Mouse (Mus musculus) embryonic facial prominence, embryonic 15.5 days (tissue): Measurements from ENCODE around the gene Slc29a4. TPM values are rescaled to one million over a fixed set of nuclear protein-coding genes. Genes with fewer than 3 reads are reported as not detected.
A peak's percentile ranks its signal among the peaks of the same experiment; 100 is the strongest.

ENCODE experiments used
- ATAC-seq: fragments of 200-750 bp; cut with Nextera tagmentation; 2 replicates; pipeline ENCODE4 v1.8.0; 2017; ENCODE audit warnings: low read depth, moderate TSS enrichment; ENCODE audit not compliant: insufficient number of reproducible peaks, low FRiP score, low TSS enrichment
- H3K27ac ChIP-seq: fragments of 300-500 bp; sonication (generic); replicated peaks from 2 replicates; pipeline ENCODE4 v1.5.1; 2015; ENCODE audit warnings: mild to moderate bottlenecking, inconsistent platforms
- H3K27me3 ChIP-seq: fragments of 300-500 bp; sonication (generic); 2 replicates; pipeline ENCODE4 v1.6.1; 2015; ENCODE audit warnings: inconsistent platforms
- H3K36me3 ChIP-seq: fragments of 300-500 bp; sonication (generic); 2 replicates; pipeline ENCODE4 v1.6.1; 2015; ENCODE audit warnings: mild to moderate bottlenecking, inconsistent platforms
- H3K4me1 ChIP-seq: fragments of 300-500 bp; sonication (generic); 2 replicates; pipeline ENCODE4 v1.6.1; 2015; ENCODE audit warnings: inconsistent platforms
- H3K4me2 ChIP-seq: fragments of 300-500 bp; sonication (generic); replicated peaks from 2 replicates; pipeline ENCODE4 v1.6.1; 2015; ENCODE audit warnings: mild to moderate bottlenecking, inconsistent platforms
- H3K4me3 ChIP-seq: fragments of 300-500 bp; sonication (generic); replicated peaks from 2 replicates; pipeline ENCODE4 v1.5.1; 2015; ENCODE audit warnings: mild to moderate bottlenecking, inconsistent platforms
- H3K9ac ChIP-seq: fragments of 300-500 bp; sonication (generic); 2 replicates; pipeline ENCODE4 v1.6.1; 2015; ENCODE audit warnings: inconsistent platforms
- H3K9me3 ChIP-seq: fragments of 300-500 bp; sonication (generic); replicated peaks from 2 replicates; pipeline ENCODE4 v1.6.1; 2016; ENCODE audit warnings: inconsistent platforms
- WGBS: fragments of 180-500 bp; shearing (Covaris S2); methylation state at CpG from one replicate; pipeline ENCODE4 v1.1.7; 2015; 5-methylcytosine and 5-hydroxymethylcytosine counted together
- polyA plus RNA-seq: library from polyadenylated mRNA; unstranded; fragments of >200 nt; fragmentation: Nextera tagmentation; extraction: Ambion mirVana; gene quantifications from 2 replicates; pipeline ENCODE4 v1.2.1, GENCODE M21; 2015

Slc29a4 gene
- polyA plus RNA-seq, 1 experiment from 2014 or later: 7.1 TPM

DNA sequence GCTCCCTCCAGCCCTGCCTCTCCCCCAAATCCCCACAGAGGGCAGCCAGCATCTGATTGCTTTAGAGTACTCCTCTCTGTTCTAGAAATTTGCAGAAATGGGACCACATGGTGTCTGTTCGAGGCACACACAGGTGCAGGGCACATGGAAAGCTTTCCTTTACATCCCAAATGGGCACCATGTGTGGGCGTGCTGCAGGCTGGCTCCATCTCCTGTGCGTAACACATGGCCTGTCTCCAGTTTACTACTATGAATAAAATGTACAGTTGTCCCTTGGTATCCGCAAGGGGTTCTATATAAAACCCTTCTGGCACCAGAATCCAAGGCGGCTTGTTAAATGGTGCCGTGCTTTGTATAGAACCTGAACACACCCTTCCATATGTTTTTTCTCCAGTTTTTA is 4.6 kb downstream of the Slc29a4 start:
- Histone ChIP-seq H3K4me2 (no peak overlapping the region), H3K27ac (no peak overlapping the region), H3K4me3 (no peak overlapping the region), H3K27me3 (peaks cover 12% of the 10 kb centered on the region; the same call in 1 of the 2 replicates), H3K9ac (no peak overlapping the region), H3K4me1 (peaks cover 9% of the 10 kb centered on the region; the same call in 1 of the 2 replicates), H3K36me3 (no peaks in the 10 kb centered on the region), H3K9me3 (no peaks in the 10 kb centered on the region)
- WGBS: 45% methylated on average over 6 of the region's 6 CpGs
- ATAC-seq: peak; percentile 26; the same call in 1 of the 2 replicates

- Histone ChIP-seq H3K9ac (no peak overlapping the region), H3K36me3 (no peaks in the 10 kb centered on the region), H3K27ac (no peak overlapping the region), H3K4me3 (no peak overlapping the region), H3K4me1 (peaks cover 18% of the 10 kb centered on the region), H3K4me2 (no peak overlapping the region), H3K9me3 (no peaks in the 10 kb centered on the region), H3K27me3 (peaks cover 13% of the 10 kb centered on the region)
- WGBS: 57% methylated on average over 2 of the region's 2 CpGs
- no peak for ATAC-seq
Measured at GRCm38 (mm10) chr5:142697742-142698141, 5.4 kb downstream of the Slc29a4 start.

DNA sequence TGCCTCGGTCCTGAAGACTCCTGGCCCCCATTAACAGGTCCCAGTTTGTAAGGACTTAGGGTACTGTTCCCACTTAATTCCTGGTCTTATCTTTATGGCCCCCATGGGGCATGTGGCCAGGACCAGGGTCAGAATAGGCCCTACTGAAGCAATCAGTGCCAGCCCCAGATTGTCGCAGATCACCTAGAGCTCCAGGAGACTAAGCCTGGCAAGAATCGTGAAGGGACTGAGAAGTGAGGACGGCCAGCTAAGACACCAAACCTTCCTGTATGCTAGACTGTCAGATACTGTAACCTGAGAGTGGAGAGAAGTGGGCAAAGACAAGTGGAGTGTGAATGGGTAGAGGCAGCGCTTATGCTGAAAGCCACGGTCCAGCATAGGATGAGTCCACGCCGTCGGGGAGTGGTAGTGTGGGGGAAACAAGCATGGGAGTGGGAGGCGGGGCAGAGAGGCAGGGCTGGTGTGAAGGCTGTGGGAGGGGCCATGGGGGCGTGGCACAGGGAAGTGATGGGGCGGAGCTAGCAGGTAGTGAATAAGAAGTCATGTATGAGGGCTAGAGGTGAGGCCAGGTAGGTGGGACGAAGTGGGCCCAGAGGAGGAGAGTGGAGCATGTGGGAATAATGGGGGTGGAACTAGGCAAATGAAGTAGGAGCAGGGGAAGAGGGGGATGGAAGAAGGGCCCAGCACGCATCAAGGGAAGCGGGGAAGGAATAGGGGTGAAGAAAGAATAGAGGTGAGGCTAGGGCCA is 8.7 kb downstream of the Slc29a4 start:
- Histone ChIP-seq H3K4me2 (peak overlapping the region; percentile 99), H3K4me1 (peaks cover 22% of the 10 kb centered on the region), H3K9ac (no peak overlapping the region), H3K36me3 (no peaks in the 10 kb centered on the region), H3K27ac (no peak overlapping the region), H3K4me3 (peak overlapping the region; percentile 58), H3K9me3 (no peaks in the 10 kb centered on the region), H3K27me3 (peaks cover 15% of the 10 kb centered on the region)
- peak; percentile 35; the same call in 1 of the 2 replicates for ATAC-seq
- WGBS: 10% methylated on average over 15 of the region's 15 CpGs

DNA sequence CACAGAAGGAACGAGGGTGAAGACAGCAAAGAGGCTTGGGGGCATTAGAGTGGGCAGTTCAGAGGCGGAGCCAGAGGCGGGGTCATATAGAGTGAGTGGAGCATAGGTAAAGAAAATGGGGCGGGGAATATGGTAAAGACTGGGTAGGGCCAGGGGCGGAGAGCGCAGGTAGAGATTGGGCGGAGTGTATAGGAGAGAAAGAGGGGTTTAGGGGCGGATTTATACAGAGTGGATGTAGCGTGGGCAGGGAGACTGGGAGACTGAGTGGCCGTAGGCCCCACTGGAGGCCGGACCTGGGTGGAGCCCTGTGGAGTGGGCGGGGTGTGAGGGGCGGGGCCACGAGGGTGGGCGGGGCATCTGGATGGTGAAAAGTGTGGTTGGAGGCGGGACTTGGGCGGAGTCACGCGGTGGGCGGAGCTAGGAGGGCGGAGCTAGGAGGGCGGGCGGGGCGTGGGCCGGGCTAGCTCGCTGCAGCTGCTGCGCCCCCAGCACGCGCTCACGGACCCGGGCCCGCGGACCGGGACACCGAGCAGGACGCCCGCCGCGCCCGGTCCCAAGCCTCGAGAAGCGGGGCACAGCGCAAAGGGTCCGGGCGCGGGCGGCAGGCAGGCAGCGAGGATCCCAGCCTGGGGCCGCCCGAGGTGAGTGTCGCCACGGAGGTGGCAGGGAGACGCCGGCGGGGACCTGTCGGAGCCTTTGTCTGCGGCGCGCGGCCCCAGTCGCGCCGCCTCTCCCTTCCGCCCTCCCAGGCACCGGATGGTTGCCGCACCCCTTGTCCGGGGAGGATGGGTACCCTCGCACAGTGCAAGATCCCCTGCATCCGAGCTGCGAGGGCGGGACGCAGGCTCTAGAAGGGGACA is 9.6 kb downstream of the Slc29a4 start:
- H3K4me1 ChIP-seq: peaks cover 22% of the 10 kb centered on the region
- H3K27ac ChIP-seq: no peak overlapping the region
- no peaks in the 10 kb centered on the region for H3K36me3 ChIP-seq
- under 1% methylated on average over 52 of the region's 72 CpGs for WGBS
- H3K9me3 ChIP-seq: no peaks in the 10 kb centered on the region
- peak overlapping the region; percentile 99 for H3K4me2 ChIP-seq
- peaks cover 15% of the 10 kb centered on the region for H3K27me3 ChIP-seq
- H3K4me3 ChIP-seq: peak overlapping the region; percentile 58
- H3K9ac ChIP-seq: peak overlapping the region; percentile 33; the same call in 1 of the 2 replicates
- peak; percentile 85 for ATAC-seq

DNA sequence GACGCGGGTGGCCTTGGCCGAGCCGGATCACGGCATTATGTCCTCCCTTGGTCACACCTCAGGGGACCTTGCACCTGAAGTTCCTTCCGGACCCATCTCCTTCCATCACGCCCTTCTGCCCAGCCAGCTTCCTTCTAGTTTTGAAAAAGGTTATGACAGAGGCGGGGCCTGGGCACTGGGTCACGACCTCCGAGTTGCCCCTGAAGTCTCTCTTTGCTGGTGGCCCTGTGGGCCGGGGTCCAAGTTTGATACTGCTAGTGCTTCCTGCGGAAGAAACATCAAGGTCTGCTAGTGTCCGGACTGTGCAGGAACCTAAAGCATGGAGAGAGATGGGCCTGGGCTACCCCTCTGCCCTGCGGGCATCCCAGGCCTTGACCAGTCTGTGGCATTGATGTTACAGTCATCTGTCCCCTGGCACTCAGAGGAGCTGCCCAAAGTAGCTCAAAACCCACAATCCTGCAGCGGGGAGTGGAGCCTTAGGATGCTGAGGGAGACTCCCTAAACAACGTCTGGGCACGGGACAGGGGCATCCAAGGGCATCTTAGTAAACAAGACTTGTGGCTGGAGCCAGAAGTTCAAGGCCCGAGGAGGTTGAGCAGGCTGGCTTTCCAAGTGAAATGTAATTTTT is 10.3 kb downstream of the Slc29a4 start:
- peak overlapping the region; percentile 99 for H3K4me2 ChIP-seq
- peaks cover 22% of the 10 kb centered on the region for H3K4me1 ChIP-seq
- 17% methylated on average over 18 of the region's 18 CpGs for WGBS

GRCm38 (mm10) chr5:142703569-142703968 is 11.3 kb downstream of the Slc29a4 start:
- 83% methylated on average over 10 of the region's 10 CpGs for WGBS
- peaks cover 22% of the 10 kb centered on the region for H3K4me1 ChIP-seq
- H3K9me3 ChIP-seq: no peaks in the 10 kb centered on the region
- no peak overlapping the region for H3K9ac ChIP-seq
- H3K27me3 ChIP-seq: peaks cover 15% of the 10 kb centered on the region
- H3K4me3 ChIP-seq: no peak overlapping the region
- H3K4me2 ChIP-seq: no peak overlapping the region
- no peaks in the 10 kb centered on the region for H3K36me3 ChIP-seq
- no peak for ATAC-seq
- H3K27ac ChIP-seq: no peak overlapping the region

More for the DNA sequence above, 10.3 kb downstream of the Slc29a4 start:
- Histone ChIP-seq H3K4me3 (peak overlapping the region; percentile 58), H3K9ac (peak overlapping the region; percentile 33; the same call in 1 of the 2 replicates), H3K9me3 (no peaks in the 10 kb centered on the region), H3K36me3 (no peaks in the 10 kb centered on the region), H3K27ac (no peak overlapping the region), H3K27me3 (peaks cover 15% of the 10 kb centered on the region)
- no peak for ATAC-seq

DNA sequence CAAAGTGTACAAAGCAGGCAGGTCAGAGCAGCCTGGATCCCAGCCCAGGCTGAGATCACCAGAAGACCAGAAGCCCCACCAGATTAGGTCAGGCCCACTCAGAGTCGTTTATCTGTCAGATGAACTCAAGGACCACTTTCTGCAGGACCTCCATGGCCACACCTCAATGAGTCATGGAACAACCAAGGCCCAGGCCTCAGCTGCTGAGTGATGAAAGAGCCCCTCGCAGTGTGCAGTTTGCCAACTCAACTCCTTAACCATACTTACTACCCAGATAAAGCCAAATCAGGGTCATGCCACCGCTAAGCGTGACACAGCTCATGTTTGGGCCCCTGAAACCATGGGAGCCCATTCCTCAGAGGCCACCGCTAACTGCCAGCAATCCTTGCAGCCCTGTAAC is 15.4 kb downstream of the Slc29a4 start:
- Histone ChIP-seq H3K9ac (no peak overlapping the region), H3K4me1 (peaks cover 4% of the 10 kb centered on the region; the same call in 1 of the 2 replicates), H3K4me2 (no peak overlapping the region), H3K4me3 (no peak overlapping the region), H3K27ac (no peak overlapping the region), H3K9me3 (no peaks in the 10 kb centered on the region), H3K36me3 (0 out of 2 replicates have a peak, but pooled peaks cover 3% of the 10 kb centered on the region), H3K27me3 (peaks cover 2% of the 10 kb centered on the region; the same call in 1 of the 2 replicates)
- WGBS: 89% methylated on average over 5 of the region's 5 CpGs
- no peak for ATAC-seq

- Histone ChIP-seq H3K27ac (no peak overlapping the region), H3K4me2 (no peak overlapping the region), H3K4me1 (no peaks in the 10 kb centered on the region), H3K36me3 (0 out of 2 replicates have a peak, but pooled peaks cover 3% of the 10 kb centered on the region), H3K27me3 (no peaks in the 10 kb centered on the region), H3K4me3 (no peak overlapping the region), H3K9me3 (no peaks in the 10 kb centered on the region), H3K9ac (no peak overlapping the region)
- no peak for ATAC-seq
- WGBS: 79% methylated on average over 7 of the region's 7 CpGs
Measured at GRCm38 (mm10) chr5:142709436-142709835, 17.1 kb downstream of the Slc29a4 start.

GRCm38 (mm10) chr5:142712373-142712772 is 20.1 kb downstream of the Slc29a4 start:
- H3K9ac ChIP-seq: no peak overlapping the region
- no peak for ATAC-seq
- H3K27me3 ChIP-seq: no peaks in the 10 kb centered on the region
- WGBS: 83% methylated on average over 5 of the region's 5 CpGs
- no peak overlapping the region for H3K4me2 ChIP-seq
- 0 out of 2 replicates have a peak, but pooled peaks cover 3% of the 10 kb centered on the region for H3K36me3 ChIP-seq
- H3K9me3 ChIP-seq: no peaks in the 10 kb centered on the region
- no peaks in the 10 kb centered on the region for H3K4me1 ChIP-seq
- no peak overlapping the region for H3K27ac ChIP-seq
- no peak overlapping the region for H3K4me3 ChIP-seq

DNA sequence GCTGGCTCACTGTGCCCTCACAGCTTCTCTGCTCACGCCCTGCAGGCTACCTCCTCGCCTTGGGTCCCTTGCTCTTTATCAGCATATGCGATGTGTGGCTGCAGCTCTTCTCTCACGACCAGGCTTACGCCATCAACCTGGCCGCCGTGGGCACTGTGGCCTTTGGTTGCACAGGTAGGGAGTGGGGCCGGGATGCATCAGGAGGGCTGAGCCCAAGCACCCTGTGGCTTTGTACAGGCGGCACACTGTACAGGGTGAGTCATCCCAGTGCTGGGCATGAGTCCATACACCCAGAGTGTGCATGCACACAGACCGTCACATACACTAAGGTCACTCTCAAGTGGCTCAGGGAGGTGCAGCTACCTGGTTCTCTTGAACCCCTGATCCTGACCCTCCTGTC is 21.7 kb downstream of the Slc29a4 start:
- Histone ChIP-seq H3K9ac (no peak overlapping the region), H3K4me2 (no peak overlapping the region), H3K9me3 (no peaks in the 10 kb centered on the region), H3K36me3 (0 out of 2 replicates have a peak, but pooled peaks cover 3% of the 10 kb centered on the region), H3K4me1 (no peaks in the 10 kb centered on the region), H3K27me3 (no peaks in the 10 kb centered on the region), H3K4me3 (no peak overlapping the region), H3K27ac (no peak overlapping the region)
- ATAC-seq: no peak
- WGBS: 87% methylated on average over 10 of the region's 10 CpGs

GRCm38 (mm10) chr5:142715059-142715458 is 22.7 kb downstream of the Slc29a4 start:
- no peak overlapping the region for H3K9ac ChIP-seq
- no peaks in the 10 kb centered on the region for H3K9me3 ChIP-seq
- ATAC-seq: no peak
- no peak overlapping the region for H3K4me3 ChIP-seq
- no peak overlapping the region for H3K27ac ChIP-seq
- no peaks in the 10 kb centered on the region for H3K4me1 ChIP-seq
- H3K36me3 ChIP-seq: 0 out of 2 replicates have a peak, but pooled peaks cover 3% of the 10 kb centered on the region
- no peaks in the 10 kb centered on the region for H3K27me3 ChIP-seq
- H3K4me2 ChIP-seq: no peak overlapping the region
- WGBS: 80% methylated on average over 9 of the region's 9 CpGs
